Mouse (Mus musculus): Measurements from ENCODE around the gene Cd300ld2.
A peak's percentile ranks its signal among the peaks of the same experiment; 100 is the strongest.
"Not testable (repeated sequence)": the region's sequence is repeated elsewhere in the genome, so short reads cannot be mapped to it uniquely, and the experiment has no call there.

The Cd300ld2 gene

GRCm38 (mm10) chr11:115016093-115016492 lies at the start of gene Cd300ld2:
Gene Cd300ld2 (minus strand): TSS chr11:115016193.
- DNase-seq (ENCODE audit: low read depth) = not testable (repeated sequence)

- DNase-seq (ENCODE audit: low read depth) = no peak
Measured at GRCm38 (mm10) chr11:115062077-115062476, 46.1 kb upstream of the Cd300ld2 start, which contains the start of gene Cd300e. Gene Cd300e (minus strand): TSS chr11:115062177.

GRCm38 (mm10) chr11:115059797-115060196 lies 43.8 kb upstream of the Cd300ld2 start:
- no peak for DNase-seq (ENCODE audit: low read depth)

GRCm38 (mm10) chr11:115058701-115059100 lies 42.7 kb upstream of the Cd300ld2 start:
- no peak for DNase-seq (ENCODE audit: low read depth)

- DNase-seq (ENCODE audit: low read depth) = no peak
Measured at GRCm38 (mm10) chr11:115054537-115054936, 38.5 kb upstream of the Cd300ld2 start.

- DNase-seq (ENCODE audit: low read depth) = no peak
Measured at GRCm38 (mm10) chr11:115052991-115053390, 37.0 kb upstream of the Cd300ld2 start.

- peak; percentile 31 for DNase-seq (ENCODE audit: low read depth)
Measured at GRCm38 (mm10) chr11:115052206-115052605, 36.2 kb upstream of the Cd300ld2 start.

GRCm38 (mm10) chr11:115049282-115049895 lies 33.4 kb upstream of the Cd300ld2 start:
- DNase-seq (ENCODE audit: low read depth) = peak; percentile 39

GRCm38 (mm10) chr11:115048259-115048658 lies 32.3 kb upstream of the Cd300ld2 start, which contains the start of gene Cd300ld3:
Gene Cd300ld3 (minus strand): TSS chr11:115048409.
- no peak for DNase-seq (ENCODE audit: low read depth)

GRCm38 (mm10) chr11:115037669-115038068 lies 21.7 kb upstream of the Cd300ld2 start, which contains the start of gene Cd300ld5:
Gene Cd300ld5 (minus strand): TSS chr11:115037769.
- not testable (repeated sequence) for DNase-seq (ENCODE audit: low read depth)

GRCm38 (mm10) chr11:115026912-115027311 lies 10.9 kb upstream of the Cd300ld2 start, which contains the start of gene Cd300ld4:
Gene Cd300ld4 (minus strand): TSS chr11:115027012.
- not testable (repeated sequence) for DNase-seq (ENCODE audit: low read depth)

- no peak for DNase-seq (ENCODE audit: low read depth)
Measured at GRCm38 (mm10) chr11:115004070-115004469, 11.9 kb downstream of the Cd300ld2 start.

- no peak for DNase-seq (ENCODE audit: low read depth)
Measured at GRCm38 (mm10) chr11:115001474-115002040, 14.4 kb downstream of the Cd300ld2 start, which contains the start of gene Cd300c2. Gene Cd300c2 (minus strand): TSS chr11:115001880.

- no peak for DNase-seq (ENCODE audit: low read depth)
Measured at GRCm38 (mm10) chr11:114989793-114990192, 26.2 kb downstream of the Cd300ld2 start, which contains the start of gene Cd300ld. Gene Cd300ld (minus strand): TSS chr11:114989922.

GRCm38 (mm10) chr11:114981866-114982265 lies 34.1 kb downstream of the Cd300ld2 start:
- DNase-seq (ENCODE audit: low read depth) = no peak

GRCm38 (mm10) chr11:114972726-114973125 lies 43.3 kb downstream of the Cd300ld2 start:
- DNase-seq (ENCODE audit: low read depth) = no peak

- no peak for DNase-seq (ENCODE audit: low read depth)
Measured at GRCm38 (mm10) chr11:114968752-114969207, 47.2 kb downstream of the Cd300ld2 start, which contains the start of gene Cd300c. Gene Cd300c (minus strand): TSS chr11:114969157.

- no peak for DNase-seq (ENCODE audit: low read depth)
Measured at GRCm38 (mm10) chr11:114965182-114965828, 50.7 kb downstream of the Cd300ld2 start.

- DNase-seq (ENCODE audit: low read depth) = no peak
Measured at GRCm38 (mm10) chr11:114960369-114960768, 55.6 kb downstream of the Cd300ld2 start.

All from naive thymus-derived CD4-positive, alpha-beta T cell, adult 2 months (primary cell).